Mouse (Mus musculus) forebrain, embryonic 13.5 days (tissue): ENCODE results near the gene Limd2. TPM values are rescaled to one million over a fixed set of nuclear protein-coding genes. Genes with fewer than 3 reads are reported as not detected.
"Not testable (repeated sequence)": the region's sequence is repeated elsewhere in the genome, so short reads cannot be mapped to it uniquely, and the experiment has no call there.

Experiments
- ATAC-seq: fragments of 200-750 bp; cut with Nextera tagmentation; 2 replicates; pipeline ENCODE4 v1.8.0; 2017
- H3K27ac ChIP-seq: fragments of 300-500 bp; sonication (generic); 2 replicates; pipeline ENCODE4 v1.5.1; 2015; ENCODE audit warnings: inconsistent platforms, mild to moderate bottlenecking, moderate library complexity
- H3K27me3 ChIP-seq: fragments of 300-500 bp; sonication (generic); 2 replicates; pipeline ENCODE4 v1.6.1; 2015; ENCODE audit warnings: mild to moderate bottlenecking, inconsistent platforms
- H3K36me3 ChIP-seq: fragments of 300-500 bp; sonication (generic); 2 replicates; pipeline ENCODE4 v1.6.1; 2015; ENCODE audit warnings: mild to moderate bottlenecking, inconsistent platforms; ENCODE audit not compliant: poor library complexity, severe bottlenecking
- H3K4me1 ChIP-seq: fragments of 300-500 bp; sonication (generic); 2 replicates; pipeline ENCODE4 v1.6.1; 2015; ENCODE audit warnings: inconsistent platforms
- H3K4me2 ChIP-seq: fragments of 300-500 bp; sonication (generic); 2 replicates; pipeline ENCODE4 v1.6.1; 2015; ENCODE audit warnings: inconsistent platforms, mild to moderate bottlenecking, moderate library complexity
- H3K4me3 ChIP-seq: fragments of 300-500 bp; sonication (generic); 2 replicates; pipeline ENCODE4 v1.5.1; 2015; ENCODE audit warnings: mild to moderate bottlenecking, inconsistent platforms
- H3K9ac ChIP-seq: fragments of 300-500 bp; sonication (generic); 2 replicates; pipeline ENCODE4 v1.6.1; 2015; ENCODE audit warnings: mild to moderate bottlenecking, inconsistent platforms
- H3K9me3 ChIP-seq: fragments of 300-500 bp; sonication (generic); replicated peaks from 2 replicates; pipeline ENCODE4 v1.6.1; 2016; ENCODE audit warnings: inconsistent platforms
- WGBS: fragments of 180-500 bp; shearing (Covaris S2); methylation state at CpG from one replicate; pipeline ENCODE4 v1.1.7; 2015; 5-methylcytosine and 5-hydroxymethylcytosine counted together
- polyA plus RNA-seq: library from polyadenylated mRNA; unstranded; fragments of >200 nt; fragmentation: Nextera tagmentation; extraction: Ambion mirVana; gene quantifications from 2 replicates; pipeline ENCODE4 v1.2.1, GENCODE M21; 2015

Limd2 gene
- polyA plus RNA-seq = 253 and 279 TPM in 2 replicates

DNA sequence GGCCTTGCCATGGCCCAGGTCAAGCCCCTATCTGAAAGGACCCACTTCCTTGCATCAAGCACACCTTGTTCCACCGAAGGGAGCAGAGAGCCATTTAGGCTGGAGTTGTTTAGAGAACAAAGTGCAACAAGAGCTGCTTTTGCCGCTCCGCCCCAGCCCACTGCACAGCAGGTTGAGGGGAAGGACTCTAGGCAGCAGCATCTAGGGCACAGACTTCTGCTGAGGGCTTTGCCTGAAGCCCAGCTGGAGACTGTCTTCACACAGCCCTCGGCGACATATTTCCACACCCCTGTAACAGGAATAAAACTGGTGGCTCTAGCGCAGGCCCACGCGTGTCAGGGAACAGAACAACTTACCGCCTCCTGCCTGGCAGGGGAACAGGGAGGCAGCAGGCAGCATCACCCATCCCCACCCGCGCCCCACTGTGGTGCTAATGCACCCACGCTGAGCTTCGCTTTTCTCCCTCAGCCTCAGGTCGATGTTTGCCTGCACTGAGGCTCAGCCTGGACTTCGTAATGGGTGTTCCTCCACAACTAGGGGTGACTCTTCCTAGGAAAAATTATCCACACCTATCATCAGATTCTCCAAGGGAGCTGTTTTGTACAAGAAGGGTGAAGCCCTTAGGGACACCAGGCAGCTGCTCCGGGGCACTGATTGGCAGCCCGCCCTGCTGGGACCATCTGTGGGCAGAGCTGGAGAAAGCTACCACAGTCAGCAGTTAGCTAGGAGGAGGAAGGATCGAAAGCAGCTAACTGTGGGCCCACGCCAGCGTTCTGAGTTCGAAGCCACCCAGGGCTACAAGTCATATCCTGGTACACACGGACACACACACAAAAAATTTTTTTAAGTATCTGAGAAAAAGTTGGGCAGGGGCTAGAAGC is at the start of gene Limd2, which contains the start of gene Gm10840:
Gene Limd2 (minus strand): TSS at position 20 of the 881 bp plus-strand sequence.
Gene Gm10840 (plus strand): TSS at position 10 of the 881 bp plus-strand sequence.
- H3K27ac ChIP-seq = peak within 1 kb of the TSS; percentile 99
- no peaks in the 10 kb centered on the region for H3K9me3 ChIP-seq
- peak within 1 kb of the TSS; percentile 85 for H3K4me3 ChIP-seq
- H3K4me1 ChIP-seq = peaks cover 35% of the 10 kb centered on the region
- peaks cover 59% of the 10 kb centered on the region for H3K36me3 ChIP-seq
- H3K4me2 ChIP-seq = peak within 1 kb of the TSS; percentile 97
- H3K27me3 ChIP-seq = no peaks in the 10 kb centered on the region
- ATAC-seq = peak; percentile 50
- 24% methylated on average over 22 of the region's 22 CpGs for WGBS
- H3K9ac ChIP-seq = peak within 1 kb of the TSS; percentile 97

DNA sequence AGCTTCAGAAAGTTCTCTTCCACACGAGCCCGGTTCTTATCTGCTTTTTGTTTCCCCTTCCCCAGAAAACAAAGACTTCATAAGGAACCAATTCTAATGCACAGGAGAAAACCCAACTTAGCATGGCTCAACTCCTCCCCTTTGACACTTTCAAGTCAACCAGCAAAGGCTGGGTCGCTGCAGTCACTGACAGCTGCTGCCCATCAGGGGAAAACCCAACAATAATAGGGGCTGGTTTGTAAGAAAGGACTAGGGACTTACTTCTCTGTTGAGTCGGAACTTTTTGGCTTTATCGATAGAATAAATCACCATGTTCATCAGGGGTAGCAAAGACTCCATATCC is 41.4 kb upstream of the Limd2 start, which contains the start of gene Strada:
Gene Strada (minus strand): TSS at position 46 of the 343 bp plus-strand sequence.
- 85% methylated on average over 5 of the region's 5 CpGs for WGBS
- peaks cover 85% of the 10 kb centered on the region for H3K36me3 ChIP-seq

DNA sequence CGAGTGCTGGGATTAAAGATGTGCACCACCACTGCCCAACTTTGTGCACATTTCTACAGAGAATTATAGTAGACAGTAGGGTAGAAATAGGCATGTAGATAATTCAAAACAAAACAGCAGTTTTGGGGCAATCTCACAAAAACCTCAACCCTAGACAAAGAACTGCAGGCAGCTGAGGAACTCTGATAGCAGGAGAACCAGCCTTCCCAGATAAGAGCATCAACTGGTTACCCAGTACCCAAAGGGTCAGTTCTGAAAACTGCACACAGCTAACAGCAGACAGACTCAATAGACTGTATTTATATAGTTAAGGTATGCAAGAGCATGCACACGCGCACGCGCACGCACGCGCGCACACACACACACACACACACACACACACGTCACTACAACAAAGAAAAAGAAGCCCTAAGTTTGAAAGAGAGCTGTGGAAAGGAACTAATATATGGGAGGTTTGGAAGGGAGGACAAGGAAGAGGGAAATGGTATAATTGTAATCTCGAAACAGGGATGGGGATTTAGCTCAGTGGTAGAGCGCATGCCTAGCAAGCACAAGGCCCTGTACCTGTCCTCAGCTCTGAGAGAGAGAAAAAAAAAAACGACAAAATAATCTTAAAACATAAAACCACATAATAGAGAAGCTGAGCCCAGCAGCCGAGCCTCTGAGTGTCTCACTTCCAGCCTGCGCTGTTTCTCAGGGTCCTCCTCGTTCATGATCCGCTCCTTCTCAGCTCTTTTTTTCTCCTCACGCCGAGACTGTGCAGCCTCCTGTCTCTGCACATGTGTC is 40.9 kb upstream of the Limd2 start:
- no peak overlapping the region for H3K4me2 ChIP-seq
- no peak overlapping the region for H3K4me3 ChIP-seq
- no peak overlapping the region for H3K27ac ChIP-seq
- no peak overlapping the region for H3K9ac ChIP-seq
- no peak for ATAC-seq
- 95% methylated on average over 19 of the region's 19 CpGs for WGBS
- no peaks in the 10 kb centered on the region for H3K27me3 ChIP-seq
- no peaks in the 10 kb centered on the region for H3K4me1 ChIP-seq
- H3K36me3 ChIP-seq = peaks cover 85% of the 10 kb centered on the region
- no peaks in the 10 kb centered on the region for H3K9me3 ChIP-seq

More for the DNA sequence above, 41.4 kb upstream of the Limd2 start, which contains the start of gene Strada:
- Histone ChIP-seq H3K9me3 (no peaks in the 10 kb centered on the region), H3K4me1 (no peaks in the 10 kb centered on the region), H3K9ac (no peak within 1 kb of the TSS), H3K27ac (no peak within 1 kb of the TSS), H3K27me3 (no peaks in the 10 kb centered on the region), H3K4me2 (no peak within 1 kb of the TSS), H3K4me3 (no peak within 1 kb of the TSS)
- ATAC-seq = no peak

DNA sequence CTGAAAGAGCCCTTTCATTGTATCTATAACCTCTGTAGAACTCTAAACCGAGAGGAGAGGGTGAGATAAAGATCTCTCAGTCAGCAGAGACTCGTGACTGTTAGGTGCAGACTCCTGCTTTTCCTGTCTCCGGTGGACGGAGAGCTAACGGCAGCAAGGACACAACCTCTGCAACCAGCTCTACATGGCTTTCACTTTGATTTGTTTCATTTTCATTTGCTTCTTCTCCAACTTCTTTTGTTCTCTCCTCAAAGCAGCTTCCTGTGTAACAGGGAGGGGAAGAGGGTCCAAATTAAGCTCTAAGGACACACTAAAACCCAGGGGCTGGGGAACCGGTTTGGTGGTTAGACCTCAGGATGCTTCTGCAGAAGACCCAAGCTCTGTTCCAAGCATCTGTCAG is 40.1 kb upstream of the Limd2 start:
- no peaks in the 10 kb centered on the region for H3K9me3 ChIP-seq
- H3K9ac ChIP-seq = no peak overlapping the region
- no peaks in the 10 kb centered on the region for H3K4me1 ChIP-seq
- no peak for ATAC-seq
- peaks cover 81% of the 10 kb centered on the region for H3K36me3 ChIP-seq
- no peak overlapping the region for H3K4me3 ChIP-seq
- no peak overlapping the region for H3K4me2 ChIP-seq
- WGBS = 93% methylated on average over 6 of the region's 6 CpGs
- no peaks in the 10 kb centered on the region for H3K27me3 ChIP-seq
- no peak overlapping the region for H3K27ac ChIP-seq

DNA sequence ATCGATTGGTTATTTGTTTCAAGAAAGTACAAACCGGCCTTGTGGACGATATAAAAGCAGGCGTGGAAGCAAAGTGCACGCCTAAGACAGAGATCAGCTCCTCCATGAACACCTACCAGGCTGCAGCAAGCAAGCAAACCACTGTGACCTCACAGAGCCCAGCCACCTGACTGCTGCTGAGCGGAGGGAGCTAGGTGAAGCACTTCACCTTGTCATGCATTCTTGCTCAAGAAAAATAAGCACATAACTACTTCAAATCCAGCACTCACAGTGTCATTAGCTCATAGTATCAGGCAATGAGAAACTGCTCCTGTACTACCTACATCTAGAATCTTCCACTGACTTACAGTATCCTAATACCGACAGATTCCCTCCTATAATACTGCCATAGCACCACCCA is 39.3 kb upstream of the Limd2 start:
- not testable (repeated sequence) for H3K9ac ChIP-seq, H3K9me3 ChIP-seq, H3K4me2 ChIP-seq, H3K4me1 ChIP-seq, ATAC-seq, H3K27ac ChIP-seq, H3K4me3 ChIP-seq, H3K27me3 ChIP-seq
- H3K36me3 ChIP-seq = peaks cover 73% of the 10 kb centered on the region
- 97% methylated on average over 7 of the region's 7 CpGs for WGBS

DNA sequence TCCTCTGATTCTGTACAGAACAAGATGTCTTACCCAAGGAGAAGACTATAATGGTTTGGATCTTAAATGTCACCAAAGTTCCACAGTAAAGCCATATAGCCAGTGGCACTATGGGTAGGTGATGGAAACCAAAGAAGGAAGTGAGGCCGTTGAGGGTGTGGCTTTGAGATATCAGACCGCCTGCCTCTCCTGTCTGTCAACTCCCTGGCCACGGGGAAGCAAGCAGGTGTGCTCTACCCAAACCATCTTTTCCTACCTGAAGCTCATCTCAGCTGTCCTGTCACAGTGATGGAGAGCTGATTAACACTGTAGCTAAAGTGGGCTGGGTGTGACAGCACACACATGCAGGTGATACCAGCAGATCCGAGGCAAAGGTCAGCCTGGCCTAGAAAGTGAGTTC is 37.6 kb upstream of the Limd2 start:
- Histone ChIP-seq H3K4me1 (peaks cover 4% of the 10 kb centered on the region; the same call in 1 of the 2 replicates), H3K4me2 (no peak overlapping the region), H3K9ac (no peak overlapping the region), H3K9me3 (no peaks in the 10 kb centered on the region), H3K4me3 (no peak overlapping the region), H3K36me3 (peaks cover 57% of the 10 kb centered on the region), H3K27ac (no peak overlapping the region), H3K27me3 (no peaks in the 10 kb centered on the region)
- ATAC-seq = no peak
- 97% methylated on average over 4 of the region's 4 CpGs for WGBS

DNA sequence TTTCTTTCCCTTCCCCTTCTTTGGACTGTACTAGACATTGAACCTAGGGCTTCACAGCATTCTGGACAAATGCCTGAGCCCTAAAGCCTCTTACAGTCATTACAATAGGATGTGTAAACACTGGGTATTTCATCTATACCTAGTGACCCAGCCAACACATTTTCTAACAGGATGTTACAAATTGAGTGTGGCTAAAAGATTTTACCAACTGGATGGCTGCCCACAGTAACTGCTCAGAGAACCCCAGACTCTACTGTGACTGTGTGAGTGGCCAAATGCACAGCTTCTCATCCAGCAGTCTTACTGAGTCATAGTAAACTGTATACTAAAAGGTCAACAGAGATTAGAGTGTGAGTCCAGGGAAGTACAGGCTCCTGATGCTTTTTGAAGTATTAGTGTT is 34.7 kb upstream of the Limd2 start:
- no peak overlapping the region for H3K9ac ChIP-seq
- H3K9me3 ChIP-seq = no peaks in the 10 kb centered on the region
- H3K36me3 ChIP-seq = peaks cover 30% of the 10 kb centered on the region
- H3K27me3 ChIP-seq = no peaks in the 10 kb centered on the region
- H3K27ac ChIP-seq = no peak overlapping the region
- peaks cover 16% of the 10 kb centered on the region for H3K4me1 ChIP-seq
- ATAC-seq = no peak
- H3K4me3 ChIP-seq = no peak overlapping the region
- no peak overlapping the region for H3K4me2 ChIP-seq

DNA sequence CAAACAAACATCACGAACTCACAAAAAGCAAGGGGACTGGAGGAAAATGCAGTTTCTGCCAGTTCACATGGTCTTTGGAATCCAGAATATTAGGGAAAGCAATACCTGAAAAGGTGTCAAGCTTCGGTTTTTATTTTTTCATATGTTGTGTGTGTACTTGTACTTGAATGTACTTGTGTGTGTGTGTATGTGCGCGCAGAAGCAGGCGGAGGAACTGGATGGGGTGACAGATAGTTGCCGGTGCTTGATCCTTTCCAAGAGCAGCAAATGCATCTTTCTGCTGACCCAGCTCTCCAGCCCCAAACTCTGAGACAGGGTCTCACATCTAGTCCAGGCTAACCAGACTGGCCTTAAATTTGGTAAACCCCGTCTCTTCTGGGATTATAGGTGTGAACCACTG is 34.2 kb upstream of the Limd2 start:
- Histone ChIP-seq H3K4me3 (no peak overlapping the region), H3K4me2 (no peak overlapping the region), H3K9ac (no peak overlapping the region), H3K27me3 (no peaks in the 10 kb centered on the region), H3K27ac (no peak overlapping the region), H3K9me3 (no peaks in the 10 kb centered on the region), H3K36me3 (peaks cover 25% of the 10 kb centered on the region), H3K4me1 (peaks cover 16% of the 10 kb centered on the region)
- 96% methylated on average over 7 of the region's 7 CpGs for WGBS
- ATAC-seq = no peak

DNA sequence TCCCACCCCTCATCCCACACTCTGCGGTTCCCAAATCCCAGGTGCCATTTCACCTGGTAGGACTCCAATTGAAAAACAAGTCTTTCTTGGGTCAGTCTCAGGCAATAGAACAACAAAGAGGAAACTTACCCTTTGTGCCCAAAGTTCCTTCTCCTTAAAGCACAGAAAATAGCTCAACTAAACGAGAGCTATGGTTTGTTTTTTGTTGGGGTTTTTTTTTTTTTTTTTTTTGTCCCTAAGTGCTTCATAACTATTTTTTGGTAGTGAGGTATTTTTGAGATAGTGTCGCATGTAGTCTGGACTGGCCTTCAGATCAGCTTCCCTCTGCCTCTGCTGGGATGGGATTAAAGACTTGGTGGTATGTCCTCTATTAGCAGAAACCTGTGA is 33.5 kb upstream of the Limd2 start:
- Histone ChIP-seq H3K27me3 (no peaks in the 10 kb centered on the region), H3K4me2 (peak overlapping the region; percentile 80), H3K4me3 (peak overlapping the region; percentile 76), H3K27ac (peak overlapping the region; percentile 84), H3K9ac (peak overlapping the region; percentile 73), H3K9me3 (no peaks in the 10 kb centered on the region), H3K36me3 (peaks cover 24% of the 10 kb centered on the region), H3K4me1 (peaks cover 16% of the 10 kb centered on the region)
- no peak for ATAC-seq
- 43% methylated on average over 3 of the region's 3 CpGs for WGBS

DNA sequence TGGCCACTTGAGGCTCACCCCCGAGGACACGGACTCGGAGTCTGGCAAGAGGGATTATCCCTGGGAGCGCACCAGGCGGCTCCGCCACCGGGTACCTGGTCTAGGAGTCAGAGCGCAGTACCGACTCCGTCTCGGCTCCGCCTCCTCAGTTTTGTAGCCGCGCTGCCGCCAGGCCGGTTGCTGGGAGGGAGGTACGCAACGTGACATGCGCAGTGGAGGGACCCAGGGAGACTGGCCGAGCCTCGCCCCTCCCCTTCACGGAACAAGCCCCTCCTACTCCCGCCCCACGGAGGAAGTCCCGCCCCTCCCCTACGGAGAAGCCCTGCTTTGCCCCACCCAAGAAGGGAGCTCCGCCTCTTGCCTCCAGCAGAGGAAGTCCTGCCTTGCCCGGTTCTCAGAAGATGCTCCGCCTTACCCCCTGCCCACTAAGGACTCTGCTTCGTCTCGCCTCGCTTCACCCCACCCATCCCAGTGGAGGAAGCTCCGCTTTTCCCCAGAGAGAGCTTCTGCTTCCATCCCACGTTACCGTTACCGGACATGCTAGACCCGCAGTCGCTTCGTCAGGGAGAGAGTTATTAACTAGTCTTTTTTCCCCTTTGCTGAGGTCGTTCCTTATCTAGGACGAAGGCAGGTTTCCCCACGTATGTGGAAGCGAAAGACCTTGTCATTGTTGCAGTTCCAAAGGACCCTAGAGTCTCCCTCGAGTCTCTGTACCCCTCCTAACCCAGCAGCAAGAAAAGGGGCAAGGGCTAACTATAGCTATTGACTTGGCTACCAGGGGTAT is 32.9 kb upstream of the Limd2 start:
- Histone ChIP-seq H3K36me3 (peaks cover 23% of the 10 kb centered on the region), H3K9me3 (no peaks in the 10 kb centered on the region), H3K4me1 (peaks cover 16% of the 10 kb centered on the region), H3K27me3 (no peaks in the 10 kb centered on the region), H3K4me3 (peak overlapping the region; percentile 76), H3K9ac (peak overlapping the region; percentile 82), H3K27ac (peak overlapping the region; percentile 84), H3K4me2 (peak overlapping the region; percentile 80)
- WGBS = under 1% methylated on average over 43 of the region's 44 CpGs
- peak; percentile 97 for ATAC-seq

DNA sequence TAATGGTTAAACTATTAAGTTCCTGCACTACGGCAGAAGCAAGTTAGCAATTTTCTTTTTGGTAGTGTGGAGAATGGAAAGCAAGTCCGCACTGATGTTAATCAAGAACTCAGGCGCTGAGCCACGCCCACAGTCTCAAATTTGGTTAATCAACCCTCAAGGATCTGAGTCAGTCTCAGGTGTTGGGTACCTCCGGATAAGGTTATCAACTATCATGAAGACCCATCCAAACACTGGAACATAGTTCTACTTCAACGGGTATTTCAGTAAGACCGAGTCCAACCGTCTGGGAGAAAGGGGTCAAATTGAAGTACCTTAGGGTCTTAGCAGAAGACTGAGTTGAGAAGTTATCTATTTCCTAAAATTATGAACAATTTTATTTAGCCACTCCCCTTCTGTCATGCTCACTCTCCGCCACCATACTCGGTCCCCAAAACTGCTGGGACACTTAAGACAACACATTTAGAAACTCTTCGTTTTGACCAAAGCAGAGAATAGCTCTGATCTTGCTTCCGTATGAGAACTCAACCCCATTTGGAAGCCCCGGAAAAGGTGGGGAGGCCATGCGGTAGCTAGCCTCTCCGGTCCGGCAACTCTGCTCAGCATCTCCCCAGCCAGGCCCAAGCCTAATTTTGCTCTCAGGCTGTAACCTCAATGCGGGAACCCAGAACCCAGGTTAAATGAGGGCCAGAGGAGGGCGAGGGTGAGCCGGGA is 32.2 kb upstream of the Limd2 start:
- 11% methylated on average over 19 of the region's 19 CpGs for WGBS
- Histone ChIP-seq H3K27me3 (no peaks in the 10 kb centered on the region), H3K4me3 (peak overlapping the region; percentile 76), H3K4me1 (peaks cover 16% of the 10 kb centered on the region), H3K27ac (peak overlapping the region; percentile 75), H3K9ac (peak overlapping the region; percentile 82), H3K9me3 (no peaks in the 10 kb centered on the region), H3K36me3 (peaks cover 15% of the 10 kb centered on the region), H3K4me2 (peak overlapping the region; percentile 80)
- peak; percentile 26 for ATAC-seq
